Mouse (Mus musculus) forebrain, embryonic 11.5 days (tissue): ENCODE measurements around the gene Hoxa7. TPM values are rescaled to one million over a fixed set of nuclear protein-coding genes. Genes with fewer than 3 reads are reported as not detected.

Experiments used
- ATAC-seq: fragments of 200-750 bp; cut with Nextera tagmentation; replicated peaks from 2 replicates; pipeline ENCODE4 v1.8.0; 2017; ENCODE audit warnings: moderate TSS enrichment; ENCODE audit not compliant: low FRiP score
- DNase-seq: peaks from one replicate; pipeline ENCODE4 v3.0.0-alpha.2; 2017; ENCODE audit warnings: low spot score
- H3K27ac ChIP-seq: fragments of 300-500 bp; sonication (generic); 2 replicates; pipeline ENCODE4 v1.5.1; 2014; ENCODE audit warnings: low read depth, low read length
- H3K27me3 ChIP-seq: fragments of 300-500 bp; sonication (generic); 2 replicates; pipeline ENCODE4 v1.6.1; 2014; ENCODE audit warnings: mild to moderate bottlenecking, low read length, mixed read lengths; ENCODE audit not compliant: control insufficient read depth, insufficient read depth
- H3K36me3 ChIP-seq: fragments of 300-500 bp; sonication (generic); 2 replicates; pipeline ENCODE4 v1.6.1; 2014; ENCODE audit warnings: mild to moderate bottlenecking, low read length, moderate library complexity, mixed read lengths; ENCODE audit not compliant: control insufficient read depth, insufficient read depth
- H3K4me1 ChIP-seq: fragments of 300-500 bp; sonication (generic); replicated peaks from 2 replicates; pipeline ENCODE4 v1.6.1; 2014; ENCODE audit warnings: low read length, mixed read lengths; ENCODE audit not compliant: control insufficient read depth, insufficient read depth
- H3K4me2 ChIP-seq: fragments of 300-500 bp; sonication (generic); 2 replicates; pipeline ENCODE4 v1.6.1; 2014; ENCODE audit warnings: low read depth, mild to moderate bottlenecking, low read length, moderate library complexity, mixed read lengths; ENCODE audit not compliant: severe bottlenecking
- H3K4me3 ChIP-seq: fragments of 300-500 bp; sonication (generic); 2 replicates; pipeline ENCODE4 v1.5.1; 2014; ENCODE audit warnings: low read depth, low read length
- H3K9ac ChIP-seq: fragments of 300-500 bp; sonication (generic); 2 replicates; pipeline ENCODE4 v1.6.1; 2014; ENCODE audit warnings: low read length
- H3K9me3 ChIP-seq: fragments of 300-500 bp; sonication (generic); 2 replicates; pipeline ENCODE4 v1.6.1; 2016; ENCODE audit warnings: low read length, mixed read lengths; ENCODE audit not compliant: control insufficient read depth
- WGBS: fragments of 180-500 bp; shearing (Covaris S2); extraction: QIAGEN DNeasy Blood & Tissue Kit; methylation state at CpG from one replicate; pipeline ENCODE4 v1.1.7; 2014; 5-methylcytosine and 5-hydroxymethylcytosine counted together
- polyA plus RNA-seq: library from polyadenylated mRNA; unstranded; fragments of >200 nt; fragmentation: Nextera tagmentation; extraction: Ambion mirVana; gene quantifications from 2 replicates; pipeline ENCODE4 v1.2.1, GENCODE M21; 2014

Hoxa7 gene
- polyA plus RNA-seq, 1 experiment from 2014 or later, result not detected

DNA sequence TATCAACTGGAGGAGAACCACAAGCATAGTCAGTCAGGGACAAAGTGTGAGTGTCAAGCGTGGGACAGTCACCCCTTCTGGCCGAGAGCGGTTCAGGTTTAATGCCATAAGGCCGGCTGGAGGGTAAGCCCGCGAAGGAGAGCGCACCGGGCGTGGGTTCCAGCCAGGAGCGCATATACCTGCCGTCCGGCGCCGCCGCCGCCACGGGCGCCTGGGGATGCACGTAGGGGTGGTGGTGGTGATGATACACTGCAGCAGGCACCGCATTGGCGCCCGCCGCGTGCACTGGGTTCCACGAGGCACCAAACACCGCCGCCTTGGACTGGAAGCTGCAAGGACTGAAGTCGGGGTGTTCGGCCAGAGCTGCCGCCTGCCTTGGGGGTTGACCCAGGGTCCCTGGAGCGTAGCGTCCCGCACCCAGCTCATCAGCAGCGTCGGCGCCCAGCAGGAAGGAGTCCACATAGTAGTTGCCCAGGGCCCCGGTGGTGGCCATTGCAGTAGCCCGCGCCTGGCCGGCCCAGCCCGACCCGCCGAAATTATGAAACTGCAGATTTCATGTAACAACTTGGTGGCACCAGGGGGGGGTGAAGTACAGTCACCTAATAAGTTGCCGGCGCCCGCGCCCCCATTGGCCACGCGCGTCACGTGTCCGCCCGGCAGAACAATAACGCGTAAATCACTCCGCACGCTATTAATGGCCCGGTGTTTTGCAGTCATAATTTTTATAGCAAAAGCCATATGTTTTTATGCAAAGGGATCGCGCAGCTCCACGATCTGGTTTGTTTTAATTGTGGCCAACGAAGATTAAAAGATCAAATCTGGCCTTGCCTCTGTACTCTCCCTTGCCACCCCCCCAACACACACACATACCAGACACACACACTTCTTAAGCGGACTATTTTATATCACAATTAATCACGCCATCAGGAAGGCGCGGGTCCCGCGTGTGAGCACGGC is 4.2 kb upstream of the Hoxa7 start:
- DNase-seq (peak; percentile 71), ATAC-seq (no peak)
- Histone ChIP-seq H3K9me3 (no peaks in the 10 kb centered on the region), H3K27me3 (peaks cover 98% of the 10 kb centered on the region), H3K4me3 (no peak overlapping the region), H3K9ac (no peak overlapping the region), H3K4me2 (no peak overlapping the region), H3K36me3 (no peaks in the 10 kb centered on the region), H3K4me1 (peaks cover 3% of the 10 kb centered on the region), H3K27ac (no peak overlapping the region)
- 3% methylated on average over 69 of the region's 69 CpGs for WGBS

DNA sequence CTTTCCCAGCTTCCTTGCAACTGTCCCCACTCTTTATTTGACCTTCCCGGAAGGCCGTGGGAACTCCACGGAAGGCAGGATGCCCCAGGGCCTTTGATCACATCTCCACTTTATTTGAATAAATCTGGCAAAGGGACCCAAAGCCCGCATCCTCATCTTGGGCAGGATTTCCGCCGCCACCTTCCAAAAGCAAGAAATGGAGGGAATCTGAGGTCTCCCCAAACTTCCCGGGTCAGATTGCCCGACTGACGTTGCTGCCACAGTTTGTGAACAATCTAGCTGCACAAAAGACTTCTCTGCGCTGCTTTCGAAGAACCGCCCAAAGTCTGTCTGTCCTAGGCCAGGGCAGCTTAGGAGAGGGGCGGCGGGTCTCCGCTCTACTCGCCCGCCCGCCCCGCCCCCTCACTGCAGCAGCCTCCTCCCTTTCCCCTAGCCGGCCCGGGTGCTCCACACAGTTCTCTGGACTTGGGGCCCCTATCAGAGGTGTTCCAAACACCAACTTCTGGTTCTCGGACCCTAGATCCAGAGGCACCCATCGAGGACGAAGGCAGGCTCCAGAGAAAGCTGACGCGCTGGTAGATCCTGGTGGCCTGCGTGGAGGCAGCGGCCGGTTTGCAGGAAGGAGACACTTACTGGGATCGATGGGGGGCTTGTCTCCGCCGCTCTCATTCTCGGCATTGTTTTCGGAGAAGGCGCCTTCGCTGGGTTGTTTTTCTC is 3.4 kb upstream of the Hoxa7 start:
- Histone ChIP-seq H3K27me3 (peaks cover 98% of the 10 kb centered on the region), H3K4me1 (peaks cover 3% of the 10 kb centered on the region), H3K4me3 (no peak overlapping the region), H3K9ac (no peak overlapping the region), H3K4me2 (no peak overlapping the region), H3K9me3 (no peaks in the 10 kb centered on the region), H3K27ac (no peak overlapping the region), H3K36me3 (no peaks in the 10 kb centered on the region)
- no peak for DNase-seq
- 1% methylated on average over 36 of the region's 36 CpGs for WGBS
- ATAC-seq, result no peak

DNA sequence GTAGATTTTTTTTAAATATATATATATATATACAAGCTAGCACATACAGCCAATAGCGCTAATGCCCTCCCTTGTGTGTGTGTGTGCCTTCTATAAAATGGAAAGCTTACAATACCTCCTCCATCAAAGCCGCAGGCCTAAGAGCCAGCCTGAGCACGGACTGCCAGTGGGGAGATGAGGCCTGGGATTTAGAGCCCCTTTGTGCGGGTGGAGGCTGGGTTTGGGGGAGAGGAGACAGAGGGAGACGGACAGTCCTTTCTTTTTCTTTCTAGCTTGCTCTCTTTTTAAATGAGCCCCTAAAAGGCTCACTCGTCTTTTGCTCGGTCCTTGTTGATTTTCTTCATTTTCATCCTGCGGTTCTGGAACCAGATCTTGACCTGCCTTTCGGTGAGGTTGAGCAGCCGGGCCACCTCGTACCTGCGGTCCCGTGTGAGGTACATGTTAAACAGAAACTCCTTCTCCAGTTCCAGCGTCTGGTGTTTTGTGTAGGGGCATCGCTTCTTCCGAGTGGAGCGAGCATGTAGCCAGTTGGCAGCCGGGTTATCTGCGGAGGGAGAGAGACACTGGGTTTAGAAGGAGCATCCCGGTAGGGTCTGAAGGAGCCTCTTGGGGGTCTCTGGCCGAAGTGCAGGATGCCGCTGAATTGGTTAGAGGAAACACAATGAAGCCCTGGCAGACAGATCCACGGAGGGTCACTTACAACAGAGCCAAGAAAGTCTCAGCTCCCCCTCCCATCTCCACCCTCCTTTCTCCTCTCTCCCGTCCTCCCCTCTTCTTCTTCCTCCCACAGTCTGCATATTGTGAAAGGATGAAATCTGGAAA is 2.5 kb upstream of the Hoxa7 start:
- H3K4me2 ChIP-seq, result no peak overlapping the region
- no peak overlapping the region for H3K27ac ChIP-seq
- no peak for DNase-seq
- no peaks in the 10 kb centered on the region for H3K36me3 ChIP-seq
- no peak overlapping the region for H3K4me3 ChIP-seq
- no peak overlapping the region for H3K9ac ChIP-seq
- no peaks in the 10 kb centered on the region for H3K9me3 ChIP-seq
- H3K4me1 ChIP-seq, result peaks cover 3% of the 10 kb centered on the region
- peaks cover 98% of the 10 kb centered on the region for H3K27me3 ChIP-seq
- ATAC-seq, result no peak
- WGBS, result under 1% methylated on average over 24 of the region's 24 CpGs

DNA sequence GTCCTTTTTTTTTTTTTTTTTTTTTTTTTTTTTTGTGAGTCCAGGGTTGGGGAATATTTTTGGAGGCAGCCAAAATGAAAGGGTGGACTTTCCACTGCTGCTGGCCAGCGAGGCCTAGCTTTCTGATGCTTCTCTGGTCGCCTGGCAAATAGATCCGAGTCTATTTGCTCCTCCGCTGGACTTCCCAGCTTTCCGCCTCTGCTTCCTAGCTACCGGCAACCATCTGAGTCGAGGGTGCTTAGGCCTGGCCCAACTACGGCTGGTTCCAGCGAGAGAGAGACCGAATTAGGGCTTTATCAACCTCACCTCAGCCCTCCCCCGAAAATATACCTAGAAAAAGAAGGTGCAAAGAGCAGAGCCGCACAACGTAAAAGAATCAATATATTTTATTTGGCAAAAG is 1.1 kb upstream of the Hoxa7 start:
- peaks cover 3% of the 10 kb centered on the region for H3K4me1 ChIP-seq
- H3K27ac ChIP-seq, result no peak overlapping the region
- no peak overlapping the region for H3K4me3 ChIP-seq
- H3K36me3 ChIP-seq, result no peaks in the 10 kb centered on the region
- no peak for DNase-seq
- H3K9ac ChIP-seq, result no peak overlapping the region
- peaks cover 100% of the 10 kb centered on the region for H3K27me3 ChIP-seq
- no peak for ATAC-seq
- 11% methylated on average over 13 of the region's 13 CpGs for WGBS
- no peaks in the 10 kb centered on the region for H3K9me3 ChIP-seq
- H3K4me2 ChIP-seq, result no peak overlapping the region

DNA sequence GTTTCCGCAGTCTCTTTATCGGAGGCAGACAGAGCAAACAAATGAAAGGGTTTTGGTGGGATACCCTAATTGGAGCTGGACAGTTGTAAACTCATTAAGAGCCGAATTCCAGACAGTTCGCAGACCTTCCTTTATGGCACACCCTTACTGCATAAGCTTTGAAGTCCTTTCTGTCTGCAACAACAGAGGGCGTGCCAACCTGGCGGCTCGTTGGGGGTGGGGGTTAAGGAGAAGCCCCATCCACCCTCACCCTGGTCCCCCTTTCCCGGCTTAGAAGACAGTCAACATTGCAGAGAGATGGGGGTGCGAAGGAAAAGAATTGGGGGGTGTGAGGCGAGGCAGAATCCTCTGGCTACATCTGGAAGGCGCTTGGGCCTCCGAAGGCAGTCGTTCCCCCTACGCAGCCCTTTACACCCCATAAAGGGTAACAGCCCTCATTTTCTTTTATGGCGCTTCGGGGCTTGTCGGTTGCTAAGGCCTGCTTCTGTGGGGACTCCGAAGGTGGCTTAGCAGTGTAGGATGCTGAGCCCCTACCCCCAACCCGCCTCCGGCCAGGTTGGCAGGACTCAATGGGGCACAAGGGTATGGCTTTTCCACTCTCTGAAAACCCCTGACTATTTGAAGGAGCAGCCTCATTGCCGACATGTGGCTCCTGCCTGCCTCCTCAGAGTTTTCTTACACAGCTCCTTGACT is 485 bp upstream of the Hoxa7 start:
- DNase-seq, result peak; percentile 56
- Histone ChIP-seq H3K9ac (no peak overlapping the region), H3K27me3 (peaks cover 100% of the 10 kb centered on the region), H3K36me3 (no peaks in the 10 kb centered on the region), H3K9me3 (no peaks in the 10 kb centered on the region), H3K27ac (no peak overlapping the region), H3K4me1 (peaks cover 6% of the 10 kb centered on the region), H3K4me3 (no peak overlapping the region), H3K4me2 (no peak overlapping the region)
- WGBS, result 5% methylated on average over 21 of the region's 21 CpGs
- ATAC-seq, result peak; percentile 33; the same call in 1 of the 2 replicates

DNA sequence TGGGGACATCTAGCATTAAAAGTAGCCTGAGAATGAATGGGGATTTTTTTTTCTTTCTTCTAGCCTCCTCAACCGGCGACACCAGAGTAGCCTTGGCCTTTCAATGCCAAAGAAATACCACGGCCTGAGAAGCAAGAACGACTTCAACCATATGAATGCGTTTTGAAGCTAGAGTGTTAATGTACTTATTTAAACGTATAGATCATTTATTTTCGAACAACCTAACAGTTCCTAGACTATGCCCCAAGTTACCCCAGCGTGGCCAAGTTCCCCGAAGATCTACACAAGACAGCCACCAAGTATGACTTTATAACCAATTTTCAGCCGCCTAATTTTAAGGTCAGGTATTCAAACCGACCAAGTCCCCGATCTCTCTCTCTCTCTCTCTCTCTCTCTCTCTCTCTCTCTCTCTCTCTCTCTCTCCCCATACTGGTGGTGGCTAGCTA is 766 bp downstream of the Hoxa7 start:
- Histone ChIP-seq H3K27ac (no peak overlapping the region), H3K4me2 (peak overlapping the region; percentile 70; the same call in 1 of the 2 replicates), H3K4me3 (no peak overlapping the region; the same call in 1 of the 2 replicates), H3K9me3 (no peaks in the 10 kb centered on the region), H3K27me3 (peaks cover 100% of the 10 kb centered on the region), H3K4me1 (peaks cover 9% of the 10 kb centered on the region), H3K36me3 (no peaks in the 10 kb centered on the region), H3K9ac (no peak overlapping the region)
- DNase-seq, result no peak
- no peak for ATAC-seq
- WGBS, result 7% methylated on average over 12 of the region's 12 CpGs

DNA sequence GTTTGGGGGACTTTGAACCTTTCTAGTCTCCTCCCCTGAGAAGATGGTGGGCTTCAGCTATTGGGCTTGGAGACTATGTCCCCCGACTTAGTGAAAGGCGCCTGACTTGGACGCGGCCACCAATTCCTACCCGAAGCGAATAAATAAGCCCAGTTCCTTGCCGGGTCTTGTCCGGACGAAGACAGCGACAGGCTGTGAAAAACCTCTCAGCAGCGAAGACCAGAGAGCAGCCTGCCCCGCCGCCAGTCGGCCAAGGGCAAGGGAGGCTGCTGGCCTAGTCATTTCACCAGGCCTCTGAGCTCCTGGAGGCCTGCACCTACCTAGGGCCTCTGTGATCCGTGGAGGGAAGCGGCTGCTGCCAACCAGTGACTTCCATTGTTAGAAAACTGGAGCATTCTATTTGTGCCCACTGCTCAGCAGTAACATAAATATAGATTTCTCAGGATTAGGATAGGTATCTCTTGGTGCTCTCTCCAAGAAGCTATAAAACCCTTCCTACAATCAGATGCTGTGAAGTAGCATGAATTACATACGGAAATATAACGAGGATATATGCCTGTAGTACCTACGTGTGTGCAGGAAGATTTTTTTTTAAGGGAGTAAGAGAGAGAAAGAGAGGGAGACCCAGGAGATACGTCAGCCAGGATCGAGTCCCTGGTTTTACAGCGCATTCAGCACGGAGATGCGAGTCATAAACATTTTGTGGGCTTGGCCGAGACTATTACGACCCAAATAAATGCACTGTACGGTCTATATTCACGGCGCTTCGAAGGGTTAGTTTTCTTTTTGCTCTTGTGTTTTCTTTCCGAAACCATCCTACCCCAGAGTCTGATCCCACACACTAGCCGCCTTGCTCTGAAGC is 1.4 kb downstream of the Hoxa7 start:
- DNase-seq (peak; percentile 64), ATAC-seq (no peak)
- Histone ChIP-seq H3K9me3 (no peaks in the 10 kb centered on the region), H3K27ac (no peak overlapping the region), H3K4me1 (peaks cover 9% of the 10 kb centered on the region), H3K4me2 (no peak overlapping the region), H3K4me3 (no peak overlapping the region), H3K36me3 (no peaks in the 10 kb centered on the region), H3K9ac (no peak overlapping the region), H3K27me3 (peaks cover 100% of the 10 kb centered on the region)
- WGBS, result 13% methylated on average over 32 of the region's 32 CpGs
